Mouse (Mus musculus) intestine, embryonic 15.5 days (tissue): Measurements from ENCODE around the gene Col6a2. TPM values are rescaled to one million over a fixed set of nuclear protein-coding genes. Genes with fewer than 3 reads are reported as not detected.

Experiments
- ATAC-seq: fragments of 200-750 bp; cut with Nextera tagmentation; 2 replicates; pipeline ENCODE4 v1.8.0; 2017; ENCODE audit warnings: moderate TSS enrichment, moderate library complexity
- H3K27ac ChIP-seq: fragments of 300-500 bp; sonication (generic); 2 replicates; pipeline ENCODE4 v1.5.1; 2015; ENCODE audit warnings: mild to moderate bottlenecking, inconsistent platforms
- H3K27me3 ChIP-seq: fragments of 300-500 bp; sonication (generic); replicated peaks from 2 replicates; pipeline ENCODE4 v1.6.1; 2015; ENCODE audit warnings: inconsistent platforms
- H3K36me3 ChIP-seq: fragments of 300-500 bp; sonication (generic); 2 replicates; pipeline ENCODE4 v1.6.1; 2015; ENCODE audit warnings: inconsistent platforms
- H3K4me1 ChIP-seq: fragments of 300-500 bp; sonication (generic); replicated peaks from 2 replicates; pipeline ENCODE4 v1.6.1; 2015; ENCODE audit warnings: inconsistent platforms
- H3K4me2 ChIP-seq: fragments of 300-500 bp; sonication (generic); replicated peaks from 2 replicates; pipeline ENCODE4 v1.6.1; 2015; ENCODE audit warnings: mild to moderate bottlenecking, inconsistent platforms
- H3K4me3 ChIP-seq: fragments of 300-500 bp; sonication (generic); replicated peaks from 2 replicates; pipeline ENCODE4 v1.5.1; 2015; ENCODE audit warnings: inconsistent platforms
- H3K9ac ChIP-seq: fragments of 300-500 bp; sonication (generic); 2 replicates; pipeline ENCODE4 v1.6.1; 2015; ENCODE audit warnings: inconsistent platforms
- H3K9me3 ChIP-seq: fragments of 300-500 bp; sonication (generic); 2 replicates; pipeline ENCODE4 v1.6.1; 2016; ENCODE audit warnings: inconsistent platforms
- WGBS: fragments of 180-500 bp; shearing (Covaris S2); methylation state at CpG from one replicate; pipeline ENCODE4 v1.1.7; 2015; 5-methylcytosine and 5-hydroxymethylcytosine counted together
- polyA plus RNA-seq: library from polyadenylated mRNA; unstranded; fragments of >200 nt; fragmentation: Nextera tagmentation; extraction: Ambion mirVana; gene quantifications from 2 replicates; pipeline ENCODE4 v1.2.1, GENCODE M21; 2015

Col6a2 gene
- polyA plus RNA-seq, 1 experiment from 2014 or later = 282 TPM

DNA sequence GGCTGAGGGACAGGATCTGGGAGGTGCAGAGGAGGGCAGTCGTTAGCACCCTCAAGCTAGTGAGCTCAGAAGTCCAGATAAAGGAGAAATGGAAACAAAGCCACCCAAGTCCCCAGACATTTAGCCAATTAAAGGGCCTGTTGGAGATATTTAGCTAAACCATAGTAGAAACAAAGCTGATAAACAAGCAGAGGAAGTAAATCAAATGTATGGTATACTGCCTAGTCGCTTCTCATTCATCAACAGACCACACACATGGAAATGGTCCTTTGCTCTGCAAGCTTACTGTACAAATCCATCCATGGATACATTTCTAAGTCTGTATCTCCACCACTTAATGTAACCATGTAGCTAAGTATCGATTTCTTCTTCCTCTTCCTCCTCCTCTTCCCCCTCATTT, 24.0 kb upstream of the Col6a2 start:
- ATAC-seq = no peak
- no peaks in the 10 kb centered on the region for H3K27me3 ChIP-seq
- H3K36me3 ChIP-seq = no peaks in the 10 kb centered on the region
- 58% methylated on average over 3 of the region's 3 CpGs for WGBS
- no peaks in the 10 kb centered on the region for H3K9me3 ChIP-seq
- peaks cover 12% of the 10 kb centered on the region; the same call in 1 of the 2 replicates for H3K4me1 ChIP-seq
- no peak overlapping the region for H3K4me3 ChIP-seq
- H3K9ac ChIP-seq = no peak overlapping the region
- no peak overlapping the region for H3K4me2 ChIP-seq
- peak overlapping the region; percentile 42; the same call in 1 of the 2 replicates for H3K27ac ChIP-seq

DNA sequence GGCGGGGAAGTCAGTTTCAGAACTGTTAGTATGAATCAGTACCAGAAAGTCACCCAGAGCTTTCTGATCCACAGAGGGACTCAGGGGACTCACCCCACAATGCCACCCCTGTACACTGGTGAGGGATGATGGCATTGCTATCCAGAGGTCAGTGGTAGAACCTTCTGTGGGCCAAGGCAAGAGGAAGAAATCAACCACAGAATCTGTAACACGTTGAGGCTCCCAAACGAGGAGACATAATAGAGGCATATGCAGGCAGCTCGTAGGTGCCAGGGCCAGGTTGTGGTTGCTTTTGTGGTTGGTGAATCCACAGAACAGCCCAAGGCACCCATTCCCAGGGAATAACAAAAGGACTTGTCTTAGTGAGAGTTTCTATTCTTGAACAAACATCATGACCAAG, 22.3 kb upstream of the Col6a2 start:
- H3K4me3 ChIP-seq = no peak overlapping the region
- no peak for ATAC-seq
- WGBS = 86% methylated on average over 4 of the region's 4 CpGs

DNA sequence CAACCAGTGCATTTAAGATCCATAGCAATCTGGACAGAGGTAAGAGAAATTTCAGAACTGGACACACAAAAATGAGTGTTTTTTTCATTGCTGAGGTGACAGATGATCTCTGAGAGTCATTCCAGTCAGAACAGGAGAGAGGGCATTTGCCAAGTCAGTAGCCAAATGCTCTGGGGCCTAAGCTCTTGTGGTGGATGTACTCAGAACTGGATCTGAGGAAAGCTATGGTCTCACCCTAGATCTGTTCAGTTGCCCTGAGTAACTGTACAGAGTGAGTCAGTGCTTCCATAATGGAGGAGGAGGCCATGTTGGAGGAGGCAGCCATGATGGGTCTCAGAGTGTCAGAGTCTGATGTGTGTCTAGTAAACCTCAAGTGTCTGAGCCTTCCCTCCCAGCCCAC, 21.6 kb upstream of the Col6a2 start:
- Histone ChIP-seq H3K4me3 (no peak overlapping the region), H3K4me1 (peaks cover 9% of the 10 kb centered on the region; the same call in 1 of the 2 replicates), H3K27me3 (no peaks in the 10 kb centered on the region), H3K9ac (no peak overlapping the region), H3K27ac (peak overlapping the region; percentile 93; the same call in 1 of the 2 replicates), H3K36me3 (no peaks in the 10 kb centered on the region), H3K9me3 (no peaks in the 10 kb centered on the region), H3K4me2 (no peak overlapping the region)
- ATAC-seq = no peak

More for the DNA sequence above, 22.3 kb upstream of the Col6a2 start:
- H3K36me3 ChIP-seq = no peaks in the 10 kb centered on the region
- H3K4me2 ChIP-seq = no peak overlapping the region
- H3K27ac ChIP-seq = no peak overlapping the region
- no peak overlapping the region for H3K9ac ChIP-seq
- H3K4me1 ChIP-seq = peaks cover 9% of the 10 kb centered on the region; the same call in 1 of the 2 replicates
- no peaks in the 10 kb centered on the region for H3K9me3 ChIP-seq
- no peaks in the 10 kb centered on the region for H3K27me3 ChIP-seq

DNA sequence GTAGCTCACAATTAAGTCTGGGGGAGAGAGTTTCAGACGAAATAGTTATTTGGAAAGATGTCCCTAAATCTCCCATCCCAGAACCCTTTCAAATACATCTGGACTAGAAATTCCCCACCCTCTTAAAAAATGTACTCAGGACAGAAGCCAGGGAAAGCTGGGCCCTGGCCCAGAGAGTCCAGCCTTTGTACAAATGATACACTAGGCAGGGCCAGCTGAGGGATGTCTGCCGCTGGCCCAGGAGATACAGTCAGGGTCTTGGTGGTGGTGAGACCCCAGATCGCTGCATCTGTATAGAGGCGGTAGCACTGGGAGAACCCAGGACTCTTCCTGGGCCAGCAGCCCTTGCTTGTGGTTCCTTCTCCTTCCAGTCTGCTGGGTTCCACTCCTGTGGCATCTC, 20.6 kb upstream of the Col6a2 start:
- peak; percentile 27; the same call in 1 of the 2 replicates for ATAC-seq
- Histone ChIP-seq H3K4me3 (no peak overlapping the region), H3K36me3 (no peaks in the 10 kb centered on the region), H3K9me3 (no peaks in the 10 kb centered on the region), H3K27ac (peak overlapping the region; percentile 93), H3K9ac (no peak overlapping the region), H3K4me2 (no peak overlapping the region), H3K4me1 (peaks cover 7% of the 10 kb centered on the region; the same call in 1 of the 2 replicates), H3K27me3 (no peaks in the 10 kb centered on the region)
- 51% methylated on average over 4 of the region's 4 CpGs for WGBS

DNA sequence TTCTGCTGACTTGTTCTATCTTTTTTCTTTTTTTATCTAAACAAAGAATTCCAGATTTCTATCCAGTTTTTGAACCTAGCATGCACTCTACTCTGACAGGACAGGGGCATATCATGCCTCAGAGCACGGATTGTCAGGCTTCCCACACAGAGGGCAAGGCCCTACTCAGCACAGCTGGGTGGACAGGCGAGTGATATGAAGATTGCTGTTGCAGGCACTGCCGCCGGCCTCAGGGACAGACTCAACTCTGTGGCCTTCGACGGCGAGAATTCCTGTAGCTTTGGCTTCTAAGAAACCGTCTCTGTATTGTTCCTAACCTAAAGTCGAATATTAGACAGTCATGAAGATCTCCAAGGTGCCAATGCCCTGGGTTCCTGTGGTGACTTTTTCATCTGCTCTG, 20.0 kb upstream of the Col6a2 start:
- H3K4me3 ChIP-seq = no peak overlapping the region
- no peaks in the 10 kb centered on the region for H3K27me3 ChIP-seq
- peak; percentile 73; the same call in 1 of the 2 replicates for ATAC-seq
- H3K9me3 ChIP-seq = no peaks in the 10 kb centered on the region
- 59% methylated on average over 9 of the region's 9 CpGs for WGBS
- H3K4me1 ChIP-seq = peaks cover 7% of the 10 kb centered on the region; the same call in 1 of the 2 replicates
- no peak overlapping the region for H3K9ac ChIP-seq
- no peak overlapping the region for H3K4me2 ChIP-seq
- H3K36me3 ChIP-seq = no peaks in the 10 kb centered on the region
- H3K27ac ChIP-seq = peak overlapping the region; percentile 93

DNA sequence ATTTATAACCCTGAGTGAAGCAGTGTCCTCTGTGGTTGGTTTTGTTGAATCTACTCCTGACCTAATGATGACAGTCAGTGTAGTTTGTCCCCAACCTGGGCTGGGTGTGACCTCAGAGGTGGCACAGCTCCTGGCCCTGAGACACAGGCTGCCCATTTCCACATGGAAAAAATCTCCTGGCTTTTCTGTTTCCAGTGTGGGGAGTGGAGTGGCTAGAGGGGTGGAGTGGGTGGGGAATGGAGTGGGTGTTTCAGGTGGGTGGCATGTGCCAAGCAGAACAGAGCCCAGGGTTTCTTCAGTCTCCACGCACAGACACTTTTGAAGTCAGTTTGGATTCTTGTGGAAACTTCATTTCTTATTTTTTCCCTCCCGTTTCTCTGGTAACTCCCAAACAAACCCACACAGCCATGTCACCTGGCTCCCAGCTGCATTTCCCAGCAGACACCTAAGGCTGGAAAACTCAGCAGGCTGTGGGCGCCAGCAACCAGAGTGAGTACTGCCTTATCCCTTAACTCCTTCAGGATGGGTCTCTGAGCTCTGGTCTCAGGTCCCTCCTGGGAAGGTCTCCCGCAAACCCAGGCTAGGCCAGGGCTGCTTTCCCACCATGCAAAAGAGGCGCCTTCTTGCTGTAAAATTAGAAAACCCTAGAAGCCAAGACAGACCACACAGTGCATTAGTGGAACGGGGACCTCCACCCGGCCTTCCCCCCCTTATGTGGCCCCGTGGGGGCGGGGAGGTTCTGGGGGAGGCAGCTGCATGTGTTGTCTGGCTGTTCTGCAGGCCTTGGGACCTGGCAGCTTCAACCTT, 19.4 kb upstream of the Col6a2 start:
- WGBS = 42% methylated on average over 9 of the region's 9 CpGs

DNA sequence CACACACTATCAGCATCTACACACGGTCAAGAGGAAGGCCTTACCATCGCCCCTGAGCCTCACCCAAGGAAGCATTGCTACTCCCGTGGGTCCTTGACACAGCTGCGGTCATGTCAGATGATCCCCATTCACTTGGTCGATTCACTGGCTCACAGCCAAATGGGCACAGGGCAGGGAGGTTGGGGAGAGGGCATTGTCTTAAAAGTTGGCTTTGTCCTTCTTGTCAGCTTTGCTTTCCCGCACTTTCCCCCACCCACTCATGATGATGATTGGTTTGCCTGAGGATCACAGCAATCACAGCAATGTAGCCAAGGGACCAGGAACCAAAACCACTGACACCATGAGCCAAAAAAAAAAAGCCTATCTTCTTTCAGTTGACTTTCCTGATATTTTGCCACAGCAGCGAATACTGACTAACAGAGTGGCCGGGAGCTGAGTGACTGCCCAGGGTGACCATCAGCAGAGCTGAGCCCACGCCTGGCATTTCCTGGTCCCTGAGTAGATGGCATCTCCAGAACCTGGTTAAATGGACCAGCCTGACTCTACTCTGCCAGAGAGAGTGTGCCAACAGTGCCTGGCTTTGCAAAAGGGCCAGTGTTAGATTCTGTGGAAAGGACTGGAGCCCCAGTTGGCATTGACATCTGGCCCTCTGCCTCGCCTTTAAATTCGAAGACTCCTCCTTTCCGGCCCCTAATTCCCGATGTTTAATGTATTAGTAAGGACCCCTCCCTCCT, 18.6 kb upstream of the Col6a2 start:
- peak overlapping the region; percentile 93 for H3K27ac ChIP-seq
- H3K4me2 ChIP-seq = no peak overlapping the region
- H3K4me1 ChIP-seq = peaks cover 7% of the 10 kb centered on the region; the same call in 1 of the 2 replicates
- 90% methylated on average over 13 of the region's 13 CpGs for WGBS
- ATAC-seq = no peak
- H3K36me3 ChIP-seq = no peaks in the 10 kb centered on the region
- H3K4me3 ChIP-seq = no peak overlapping the region
- H3K9ac ChIP-seq = no peak overlapping the region
- no peaks in the 10 kb centered on the region for H3K9me3 ChIP-seq
- H3K27me3 ChIP-seq = no peaks in the 10 kb centered on the region

More for the DNA sequence above, 19.4 kb upstream of the Col6a2 start:
- H3K27ac ChIP-seq = peak overlapping the region; percentile 93
- 0 out of 2 replicates have a peak overlapping the region, but pooled peaks have one; percentile 6 for H3K9ac ChIP-seq
- no peaks in the 10 kb centered on the region for H3K27me3 ChIP-seq
- H3K36me3 ChIP-seq = no peaks in the 10 kb centered on the region
- no peak overlapping the region for H3K4me3 ChIP-seq
- H3K9me3 ChIP-seq = no peaks in the 10 kb centered on the region
- peaks cover 7% of the 10 kb centered on the region; the same call in 1 of the 2 replicates for H3K4me1 ChIP-seq
- peak; percentile 93 for ATAC-seq
- H3K4me2 ChIP-seq = no peak overlapping the region

DNA sequence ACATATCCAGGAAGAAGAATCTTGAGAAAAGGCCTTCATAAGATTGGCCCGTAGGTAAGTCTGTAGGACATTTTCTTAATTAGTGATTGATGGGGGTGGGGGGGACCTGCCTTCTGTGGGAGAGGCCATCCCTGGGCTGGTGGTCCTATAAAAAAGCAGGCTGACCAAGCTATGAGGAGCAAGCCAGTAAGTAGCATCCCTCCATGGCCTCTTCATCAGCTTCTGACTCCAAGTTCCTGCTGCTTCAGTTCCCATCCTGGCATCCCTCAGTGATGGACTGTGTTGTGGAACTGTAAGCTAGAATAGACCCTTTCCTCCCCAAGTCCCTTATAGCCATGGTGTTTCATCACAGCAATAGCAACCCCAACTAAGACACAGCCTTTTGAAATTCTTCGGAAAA, 16.5 kb upstream of the Col6a2 start:
- no peak for ATAC-seq

DNA sequence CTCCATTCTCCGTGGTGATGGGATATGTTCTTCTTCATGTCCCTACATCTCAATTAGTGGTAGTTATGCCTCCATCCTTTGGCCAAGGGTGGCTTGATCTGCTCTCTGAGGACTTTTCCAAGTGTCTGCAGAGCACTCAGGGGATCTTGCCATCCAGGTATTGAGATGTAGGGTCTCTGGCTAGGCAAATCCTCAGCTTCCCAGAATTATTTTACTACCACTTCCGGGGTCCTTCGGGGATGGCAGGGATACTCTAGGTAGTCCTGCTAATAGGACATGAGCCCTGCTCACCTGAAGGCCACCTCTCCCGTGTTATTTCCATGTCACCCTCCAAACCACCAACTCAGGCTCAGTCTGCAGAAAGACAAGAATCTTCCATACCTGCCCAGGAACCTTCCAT, 13.2 kb upstream of the Col6a2 start:
- Histone ChIP-seq H3K9ac (no peak overlapping the region), H3K4me1 (peaks cover 13% of the 10 kb centered on the region), H3K27me3 (no peaks in the 10 kb centered on the region), H3K4me3 (no peak overlapping the region), H3K4me2 (no peak overlapping the region), H3K36me3 (no peaks in the 10 kb centered on the region), H3K27ac (peak overlapping the region; percentile 45; the same call in 1 of the 2 replicates), H3K9me3 (no peaks in the 10 kb centered on the region)
- WGBS = 84% methylated on average over 4 of the region's 4 CpGs
- no peak for ATAC-seq

More for the DNA sequence above, 16.5 kb upstream of the Col6a2 start:
- Histone ChIP-seq H3K36me3 (no peaks in the 10 kb centered on the region), H3K27ac (no peak overlapping the region), H3K4me3 (no peak overlapping the region), H3K4me1 (peaks cover 11% of the 10 kb centered on the region), H3K27me3 (no peaks in the 10 kb centered on the region), H3K4me2 (no peak overlapping the region), H3K9me3 (no peaks in the 10 kb centered on the region), H3K9ac (no peak overlapping the region)
- 82% methylated on average over 2 of the region's 2 CpGs for WGBS

DNA sequence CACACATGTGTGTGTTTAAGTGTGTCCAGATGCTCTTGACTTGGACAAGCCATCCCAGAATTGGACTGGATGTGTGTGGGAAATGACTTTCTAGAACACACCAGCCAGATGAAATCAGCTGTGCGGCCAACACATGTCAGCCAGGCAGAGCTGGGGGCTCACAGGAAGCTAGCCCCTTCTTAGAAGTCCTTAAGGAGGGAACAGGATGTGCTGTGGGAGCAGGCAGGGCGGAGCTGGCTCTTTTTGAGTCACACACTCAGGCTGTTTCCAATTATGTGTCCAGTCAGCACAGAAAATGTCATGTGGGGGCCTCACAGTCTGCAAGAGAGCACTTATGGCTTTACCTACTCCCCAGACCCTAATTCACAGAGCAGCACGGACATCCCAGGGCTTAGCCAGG, 12.6 kb upstream of the Col6a2 start:
- H3K36me3 ChIP-seq = no peaks in the 10 kb centered on the region
- no peaks in the 10 kb centered on the region for H3K27me3 ChIP-seq
- H3K9ac ChIP-seq = no peak overlapping the region
- H3K9me3 ChIP-seq = no peaks in the 10 kb centered on the region
- peaks cover 13% of the 10 kb centered on the region for H3K4me1 ChIP-seq
- no peak overlapping the region for H3K4me3 ChIP-seq
- no peak overlapping the region for H3K4me2 ChIP-seq
- peak overlapping the region; percentile 45; the same call in 1 of the 2 replicates for H3K27ac ChIP-seq
- 40% methylated on average over 3 of the region's 3 CpGs for WGBS
- peak; percentile 68 for ATAC-seq

DNA sequence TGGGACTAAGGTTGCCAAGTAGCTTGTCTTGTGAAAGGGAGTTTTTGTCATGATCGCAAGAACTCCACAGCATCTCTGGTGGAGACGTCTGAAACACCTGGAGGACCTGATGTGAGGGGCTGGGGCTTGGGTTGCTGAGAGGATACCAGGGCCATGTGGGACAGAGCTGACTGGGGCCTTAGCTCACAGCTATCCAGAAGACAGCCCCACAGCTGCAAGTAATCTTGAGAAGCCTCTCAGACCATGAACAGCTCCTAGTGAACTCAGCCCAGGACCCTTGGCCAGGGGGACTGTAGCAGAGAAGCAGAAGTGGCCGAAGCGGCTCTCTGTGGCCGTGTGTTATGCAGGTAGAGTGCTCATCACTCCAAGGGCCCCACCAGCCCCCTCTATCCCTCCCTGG, 11.2 kb upstream of the Col6a2 start:
- Histone ChIP-seq H3K27me3 (no peaks in the 10 kb centered on the region), H3K4me1 (peaks cover 13% of the 10 kb centered on the region), H3K4me3 (no peak overlapping the region), H3K27ac (peak overlapping the region; percentile 28), H3K9ac (no peak overlapping the region), H3K4me2 (no peak overlapping the region), H3K9me3 (no peaks in the 10 kb centered on the region), H3K36me3 (no peaks in the 10 kb centered on the region)
- no peak for ATAC-seq
- WGBS = 63% methylated on average over 5 of the region's 5 CpGs

DNA sequence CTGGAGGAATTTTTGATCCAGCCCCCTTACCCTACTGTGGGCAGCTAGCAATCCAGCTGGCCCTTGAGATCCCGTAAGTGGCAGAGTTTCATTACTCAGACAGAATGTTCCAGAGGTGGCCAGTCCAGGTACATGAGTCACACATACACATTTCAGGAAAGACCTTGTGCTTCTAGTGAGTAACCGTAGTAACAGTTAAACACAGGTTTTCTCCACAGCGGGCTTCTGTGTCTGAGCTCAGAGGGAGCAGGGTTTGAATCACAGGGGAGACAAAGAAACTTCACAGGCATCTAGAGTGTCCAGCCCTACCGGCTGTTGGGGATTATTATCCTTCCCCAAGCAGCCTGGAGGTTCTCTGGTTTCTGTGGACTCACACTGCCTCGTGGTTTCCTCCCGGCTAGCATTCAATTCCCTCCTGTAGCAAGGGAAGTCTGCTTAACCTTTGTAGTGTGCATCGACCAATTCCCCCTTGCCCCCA, 10.7 kb upstream of the Col6a2 start:
- H3K4me3 ChIP-seq = no peak overlapping the region
- no peaks in the 10 kb centered on the region for H3K9me3 ChIP-seq
- 43% methylated on average over 7 of the region's 7 CpGs for WGBS
- H3K36me3 ChIP-seq = no peaks in the 10 kb centered on the region
- H3K27ac ChIP-seq = peak overlapping the region; percentile 28
- H3K9ac ChIP-seq = no peak overlapping the region
- H3K4me2 ChIP-seq = no peak overlapping the region
- 0 out of 2 replicates have a peak, but pooled peaks have one; percentile 21 for ATAC-seq
- peaks cover 13% of the 10 kb centered on the region for H3K4me1 ChIP-seq
- no peaks in the 10 kb centered on the region for H3K27me3 ChIP-seq
